Mouse (Mus musculus) kidney, embryonic 16.5 days (tissue): Measurements from ENCODE around the gene Vac14. TPM values are rescaled to one million over a fixed set of nuclear protein-coding genes. Genes with fewer than 3 reads are reported as not detected.

Experiments used
- ATAC-seq: fragments of 200-750 bp; cut with Nextera tagmentation; 2 replicates; pipeline ENCODE4 v1.8.0; 2017; ENCODE audit warnings: moderate TSS enrichment; ENCODE audit not compliant: low FRiP score, low TSS enrichment
- H3K27ac ChIP-seq: fragments of 300-500 bp; sonication (generic); 2 replicates; pipeline ENCODE4 v1.5.1; 2014; ENCODE audit warnings: low read length
- H3K27me3 ChIP-seq: fragments of 300-500 bp; sonication (generic); 2 replicates; pipeline ENCODE4 v1.6.1; 2014; ENCODE audit warnings: low read length, control low read depth, mixed read lengths; ENCODE audit not compliant: insufficient read depth
- H3K36me3 ChIP-seq: fragments of 300-500 bp; sonication (generic); 2 replicates; pipeline ENCODE4 v1.6.1; 2014; ENCODE audit warnings: low read length, control low read depth, mixed read lengths; ENCODE audit not compliant: insufficient read depth
- H3K4me1 ChIP-seq: fragments of 300-500 bp; sonication (generic); 2 replicates; pipeline ENCODE4 v1.6.1; 2014; ENCODE audit warnings: low read length, control low read depth, mixed read lengths; ENCODE audit not compliant: insufficient read depth
- H3K4me2 ChIP-seq: fragments of 300-500 bp; sonication (generic); replicated peaks from 2 replicates; pipeline ENCODE4 v1.6.1; 2014; ENCODE audit warnings: low read depth, low read length
- H3K4me3 ChIP-seq: fragments of 300-500 bp; sonication (generic); 2 replicates; pipeline ENCODE4 v1.5.1; 2014; ENCODE audit warnings: mild to moderate bottlenecking, low read length
- H3K9ac ChIP-seq: fragments of 300-500 bp; sonication (generic); replicated peaks from 2 replicates; pipeline ENCODE4 v1.6.1; 2014; ENCODE audit warnings: low read length
- H3K9me3 ChIP-seq: fragments of 300-500 bp; sonication (generic); 2 replicates; pipeline ENCODE4 v1.6.1; 2016; ENCODE audit warnings: low read length, control low read depth
- WGBS: fragments of 180-500 bp; shearing (Covaris S2); extraction: QIAGEN DNeasy Blood & Tissue Kit; methylation state at CpG from one replicate; pipeline ENCODE4 v1.1.7; 2014; 5-methylcytosine and 5-hydroxymethylcytosine counted together
- polyA plus RNA-seq: library from polyadenylated mRNA; unstranded; fragments of >200 nt; fragmentation: Nextera tagmentation; extraction: Ambion mirVana; gene quantifications from 2 replicates; pipeline ENCODE4 v1.2.1, GENCODE M21; 2015

The Vac14 gene
- polyA plus RNA-seq, 1 experiment from 2014 or later, result 21.7 TPM

GRCm38 (mm10) chr8:110754713-110755112 lies 136.3 kb downstream of the Vac14 start:
- peak; percentile 52 for ATAC-seq
- Histone ChIP-seq H3K4me1 (peaks cover 17% of the 10 kb centered on the region), H3K27me3 (no peaks in the 10 kb centered on the region), H3K9ac (no peak overlapping the region; the same call in 1 of the 2 replicates), H3K4me2 (no peak overlapping the region), H3K36me3 (no peaks in the 10 kb centered on the region), H3K4me3 (no peak overlapping the region), H3K27ac (no peak overlapping the region), H3K9me3 (no peaks in the 10 kb centered on the region)
- 35% methylated on average over 4 of the region's 4 CpGs for WGBS

GRCm38 (mm10) chr8:110755511-110756170 lies 137.3 kb downstream of the Vac14 start:
- Histone ChIP-seq H3K9ac (no peak overlapping the region), H3K27ac (no peak overlapping the region), H3K9me3 (no peaks in the 10 kb centered on the region), H3K36me3 (no peaks in the 10 kb centered on the region), H3K4me2 (no peak overlapping the region), H3K27me3 (no peaks in the 10 kb centered on the region), H3K4me1 (peaks cover 10% of the 10 kb centered on the region), H3K4me3 (no peak overlapping the region)
- WGBS, result 56% methylated on average over 15 of the region's 15 CpGs
- ATAC-seq, result no peak

- Histone ChIP-seq H3K27ac (no peak overlapping the region), H3K9ac (no peak overlapping the region), H3K4me1 (peaks cover 14% of the 10 kb centered on the region), H3K4me2 (no peak overlapping the region), H3K27me3 (no peaks in the 10 kb centered on the region), H3K36me3 (no peaks in the 10 kb centered on the region), H3K9me3 (no peaks in the 10 kb centered on the region), H3K4me3 (no peak overlapping the region)
- ATAC-seq, result no peak
- WGBS, result 68% methylated on average over 5 of the region's 5 CpGs
Measured at GRCm38 (mm10) chr8:110756196-110756595, 137.8 kb downstream of the Vac14 start.

- Histone ChIP-seq H3K4me1 (peaks cover 7% of the 10 kb centered on the region; the same call in 1 of the 2 replicates), H3K27ac (peak overlapping the region; percentile 55), H3K9ac (no peak overlapping the region), H3K27me3 (no peaks in the 10 kb centered on the region), H3K9me3 (no peaks in the 10 kb centered on the region), H3K4me2 (no peak overlapping the region), H3K36me3 (no peaks in the 10 kb centered on the region), H3K4me3 (no peak overlapping the region)
- WGBS, result 68% methylated on average over 7 of the region's 7 CpGs
- ATAC-seq, result peak; percentile 44; the same call in 1 of the 2 replicates
Measured at GRCm38 (mm10) chr8:110760280-110760940, 142.0 kb downstream of the Vac14 start.

- H3K27ac ChIP-seq, result peak overlapping the region; percentile 55; the same call in 1 of the 2 replicates
- H3K27me3 ChIP-seq, result no peaks in the 10 kb centered on the region
Measured at GRCm38 (mm10) chr8:110761185-110761584, 142.8 kb downstream of the Vac14 start.

GRCm38 (mm10) chr8:110761988-110762387 lies 143.6 kb downstream of the Vac14 start:
- Histone ChIP-seq H3K4me2 (no peak overlapping the region), H3K4me3 (no peak overlapping the region), H3K27me3 (no peaks in the 10 kb centered on the region), H3K9me3 (no peaks in the 10 kb centered on the region), H3K9ac (no peak overlapping the region), H3K4me1 (peaks cover 6% of the 10 kb centered on the region; the same call in 1 of the 2 replicates), H3K36me3 (no peaks in the 10 kb centered on the region), H3K27ac (no peak overlapping the region)
- 0 out of 2 replicates have a peak, but pooled peaks have one; percentile 49 for ATAC-seq
- 60% methylated on average over 6 of the region's 6 CpGs for WGBS

More at GRCm38 (mm10) chr8:110761185-110761584, 142.8 kb downstream of the Vac14 start:
- no peak overlapping the region for H3K9ac ChIP-seq
- no peak overlapping the region for H3K4me2 ChIP-seq
- no peak overlapping the region for H3K4me3 ChIP-seq
- peak; percentile 72; the same call in 1 of the 2 replicates for ATAC-seq
- H3K36me3 ChIP-seq, result no peaks in the 10 kb centered on the region
- H3K9me3 ChIP-seq, result no peaks in the 10 kb centered on the region
- WGBS, result 44% methylated on average over 5 of the region's 5 CpGs
- H3K4me1 ChIP-seq, result peaks cover 6% of the 10 kb centered on the region; the same call in 1 of the 2 replicates

- no peak overlapping the region for H3K9ac ChIP-seq
- no peak for ATAC-seq
- WGBS, result 85% methylated on average over 3 of the region's 3 CpGs
Measured at GRCm38 (mm10) chr8:110764671-110765070, 146.3 kb downstream of the Vac14 start.

GRCm38 (mm10) chr8:110767261-110767660 lies 148.9 kb downstream of the Vac14 start:
- no peaks in the 10 kb centered on the region for H3K36me3 ChIP-seq
- no peaks in the 10 kb centered on the region for H3K4me1 ChIP-seq
- no peak overlapping the region for H3K27ac ChIP-seq
- H3K4me3 ChIP-seq, result no peak overlapping the region
- H3K27me3 ChIP-seq, result no peaks in the 10 kb centered on the region
- H3K4me2 ChIP-seq, result no peak overlapping the region
- H3K9me3 ChIP-seq, result no peaks in the 10 kb centered on the region
- no peak for ATAC-seq
- 95% methylated on average over 6 of the region's 6 CpGs for WGBS
- no peak overlapping the region for H3K9ac ChIP-seq

More at GRCm38 (mm10) chr8:110764671-110765070, 146.3 kb downstream of the Vac14 start:
- Histone ChIP-seq H3K27ac (no peak overlapping the region), H3K27me3 (no peaks in the 10 kb centered on the region), H3K36me3 (no peaks in the 10 kb centered on the region), H3K9me3 (no peaks in the 10 kb centered on the region), H3K4me2 (no peak overlapping the region), H3K4me1 (peaks cover 6% of the 10 kb centered on the region; the same call in 1 of the 2 replicates), H3K4me3 (no peak overlapping the region)
